Mouse (Mus musculus): ENCODE data around the gene Rpl23a. TPM values are rescaled to one million over a fixed set of nuclear protein-coding genes. Genes with fewer than 3 reads are reported as not detected.

Rpl23a gene
- total and polyA plus RNA-seq, 3 experiments, result 2,992 to 3,939 (median 3,361) TPM

- Histone ChIP-seq H3K9ac (ENCODE audit: insufficient read depth, low read depth) (no peak overlapping the region), H3K36me3 (replicated peaks in 1 of 2; ENCODE audit: control insufficient read depth in 1 of 2, insufficient read depth in 1 of 2, low read length in 1 of 2) (peaks cover 70 to 96% of the 10 kb centered on the region in 2 experiments), H3K27ac (ENCODE audit: insufficient read depth, low read depth) (no peak overlapping the region), H3K27me3 (replicated peaks) (no peaks in the 10 kb centered on the region), H3K4me2 (ENCODE audit: insufficient read depth, low read depth, poor library complexity, severe bottlenecking) (no peak overlapping the region), H3K9me3 (replicated peaks; ENCODE audit: low read length) (no peaks in the 10 kb centered on the region), H3K4me3 (replicated peaks in 1 of 3; ENCODE audit: low read depth in 2 of 3, low read length in 2 of 3, poor library complexity in 1 of 3) (no peak overlapping the region), H3K79me2 (replicated peaks; ENCODE audit: control insufficient read depth, extremely low read depth, insufficient read depth, poor library complexity, severe bottlenecking) (0 out of 2 replicates have a peak, but pooled peaks cover 3% of the 10 kb centered on the region), H3K4me1 (ENCODE audit: control insufficient read depth in 1 of 2, insufficient read depth in 2 of 2) (peaks cover 8 to 9% of the 10 kb centered on the region in 2 experiments; a peak in 3 of 4 replicates)
- in situ Hi-C loops (cut with MboI; ENCODE audit: low pct_ligation_motif_present, low pct_unique_long_range_greater_than_20kb, low sequenced_read_pairs) (no loop called here), dilution Hi-C loops (cut with MboI; ENCODE audit: extremely low pct_ligation_motif_present, extremely low pct_unique_long_range_greater_than_20kb, low sequenced_read_pairs) (no loop called here)
- DNase-seq (ENCODE audit: extremely low read depth), result no peak
- TF ChIP-seq TBP (conservative IDR thresholded peaks at IDR 0.05; ENCODE audit: low read depth, low read length), result no peak
- TF ChIP-seq MEF2A (IDR thresholded peaks at IDR 0.05; ENCODE audit: borderline replicate concordance, low read depth, low read length), result no peak
- TF ChIP-seq JUND (conservative IDR thresholded peaks at IDR 0.05; ENCODE audit: low read depth, low read length), result no peak
- TF ChIP-seq USF1 (IDR thresholded peaks at IDR 0.05; ENCODE audit: low read depth, low read length), result no peak
These were observed 30.8 kb downstream of the Rpl23a start for GRCm38 (mm10) chr11:78152299-78153231.

- DNase-seq (ENCODE audit: extremely low read depth), result peak; percentile 54
- dilution Hi-C loops (cut with MboI; ENCODE audit: extremely low pct_ligation_motif_present, extremely low pct_unique_long_range_greater_than_20kb, low sequenced_read_pairs), result no loop called here
- in situ Hi-C loops (cut with MboI; ENCODE audit: low pct_ligation_motif_present, low pct_unique_long_range_greater_than_20kb, low sequenced_read_pairs), result no loop called here
These were observed 32.2 kb downstream of the Rpl23a start for GRCm38 (mm10) chr11:78151161-78151560.

More at GRCm38 (mm10) chr11:78151161-78151560, 32.2 kb downstream of the Rpl23a start:
- Histone ChIP-seq H3K9me3 (replicated peaks; ENCODE audit: low read length) (no peaks in the 10 kb centered on the region), H3K27me3 (replicated peaks) (no peaks in the 10 kb centered on the region), H3K27ac (ENCODE audit: insufficient read depth, low read depth) (no peak overlapping the region), H3K4me1 (ENCODE audit: control insufficient read depth in 1 of 2, insufficient read depth in 2 of 2) (peaks cover 15 to 23% of the 10 kb centered on the region in 2 experiments; a peak in 3 of 4 replicates), H3K79me2 (replicated peaks; ENCODE audit: control insufficient read depth, extremely low read depth, insufficient read depth, poor library complexity, severe bottlenecking) (0 out of 2 replicates have a peak, but pooled peaks cover 3% of the 10 kb centered on the region), H3K36me3 (replicated peaks in 1 of 2; ENCODE audit: control insufficient read depth in 1 of 2, insufficient read depth in 1 of 2, low read length in 1 of 2) (peaks cover 63 to 96% of the 10 kb centered on the region in 2 experiments), H3K4me2 (ENCODE audit: insufficient read depth, low read depth, poor library complexity, severe bottlenecking) (no peak overlapping the region), H3K4me3 (replicated peaks in 1 of 3; ENCODE audit: low read depth in 2 of 3, low read length in 2 of 3, poor library complexity in 1 of 3) (no peak overlapping the region), H3K9ac (ENCODE audit: insufficient read depth, low read depth) (no peak overlapping the region)
- no peak for TF ChIP-seq CHD1 (IDR thresholded peaks at IDR 0.05; ENCODE audit: low read depth, low read length)
- no peak for TF ChIP-seq NRF1 (IDR thresholded peaks at IDR 0.05; ENCODE audit: low read depth, low read length)
- TF ChIP-seq MXI1 (IDR thresholded peaks at IDR 0.05; ENCODE audit: low read depth, low read length), result no peak
- no peak for TF ChIP-seq MAZ (IDR thresholded peaks at IDR 0.05; ENCODE audit: low read depth, low read length)
- no peak for TF ChIP-seq CHD2 (IDR thresholded peaks at IDR 0.05; ENCODE audit: low read length)
- TF ChIP-seq CTCF (conservative IDR thresholded peaks at IDR 0.05 in 1 of 2, IDR thresholded peaks at IDR 0.05 in 1 of 2; ENCODE audit: low read depth in 2 of 2, low read length in 2 of 2), result peak; percentile 55 to 78; a peak in 3 of 4 replicates
- TF ChIP-seq TBP (conservative IDR thresholded peaks at IDR 0.05; ENCODE audit: low read depth, low read length), result no peak
- no peak for TF ChIP-seq ZMIZ1 (IDR thresholded peaks at IDR 0.05; ENCODE audit: low read depth, low read length)
- TF ChIP-seq ZC3H11A (IDR thresholded peaks at IDR 0.05; ENCODE audit: low read depth, low read length), result no peak
- no peak for TF ChIP-seq MEF2A (IDR thresholded peaks at IDR 0.05; ENCODE audit: borderline replicate concordance, low read depth, low read length)
- TF ChIP-seq SMC3 (IDR thresholded peaks at IDR 0.05; ENCODE audit: low read depth, low read length), result peak; percentile 63
- no peak for TF ChIP-seq NELFE (IDR thresholded peaks at IDR 0.05; ENCODE audit: low read depth, low read length)
- no peak for TF ChIP-seq RCOR1 (conservative IDR thresholded peaks at IDR 0.05; ENCODE audit: low read depth, low read length)
- TF ChIP-seq GABPA (IDR thresholded peaks at IDR 0.05; ENCODE audit: insufficient replicate concordance, low read depth, low read length), result no peak
- TF ChIP-seq IRF4 (IDR thresholded peaks at IDR 0.05; ENCODE audit: low read depth, low read length), result no peak
- no peak for TF ChIP-seq JUND (conservative IDR thresholded peaks at IDR 0.05; ENCODE audit: low read depth, low read length)
- no peak for TF ChIP-seq HCFC1 (IDR thresholded peaks at IDR 0.05; ENCODE audit: low read depth, low read length)
- no peak for TF ChIP-seq EP300 (IDR thresholded peaks at IDR 0.05; ENCODE audit: low read length)
- peak; percentile 49; the same call in 1 of the 2 replicates for TF ChIP-seq ZNF384 (IDR thresholded peaks at IDR 0.05; ENCODE audit: low read depth, low read length)
- no peak for TF ChIP-seq MAFK (IDR thresholded peaks at IDR 0.05; ENCODE audit: insufficient replicate concordance, low read length)
- no peak for TF ChIP-seq UBTF (IDR thresholded peaks at IDR 0.05; ENCODE audit: low read depth, low read length)
- no peak for TF ChIP-seq JUN (IDR thresholded peaks at IDR 0.05; ENCODE audit: insufficient read depth, low read depth, low read length)
- TF ChIP-seq RAD21 (IDR thresholded peaks at IDR 0.05; ENCODE audit: low read depth, low read length), result peak; percentile 68
- no peak for TF ChIP-seq E2F4 (IDR thresholded peaks at IDR 0.05; ENCODE audit: insufficient replicate concordance, low read depth, low read length)
- TF ChIP-seq USF2 (conservative IDR thresholded peaks at IDR 0.05; ENCODE audit: low read depth, low read length), result no peak
- TF ChIP-seq KAT2A (IDR thresholded peaks at IDR 0.05; ENCODE audit: insufficient replicate concordance, low read length), result no peak
- no peak for TF ChIP-seq SIN3A (IDR thresholded peaks at IDR 0.05; ENCODE audit: low read length)
